Mouse (Mus musculus) CH12.LX (cell line): ENCODE data around the gene Bst1. TPM values are rescaled to one million over a fixed set of nuclear protein-coding genes. Genes with fewer than 3 reads are reported as not detected.

Experiments used
- DNase-seq: peaks from one replicate; pipeline ENCODE4 v3.0.0-alpha.2; 2013; ENCODE audit errors: extremely low read depth
- H3K27ac ChIP-seq: 2 replicates; pipeline ENCODE4 v1.5.1; 2012; ENCODE audit warnings: low read depth, mild to moderate bottlenecking, control low read depth, moderate library complexity; ENCODE audit not compliant: insufficient read depth
- H3K27me3 ChIP-seq: replicated peaks from 2 replicates; pipeline ENCODE3; 2012; ENCODE audit warnings: inconsistent platforms
- H3K36me3 ChIP-seq, 2 experiments: replicated peaks in 1 of 2; 2 replicates each; pipeline versions ENCODE3 to v1.6.1; 2012; ENCODE audit warnings: inconsistent platforms in 1 of 2, low read length in 1 of 2, mild to moderate bottlenecking in 1 of 2, mixed read lengths in 1 of 2, moderate library complexity in 1 of 2; ENCODE audit not compliant: control insufficient read depth in 1 of 2, insufficient read depth in 1 of 2
- H3K4me1 ChIP-seq, 2 experiments: 2 replicates each; pipeline ENCODE4 v1.6.1; 2012; ENCODE audit warnings: inconsistent platforms in 1 of 2, moderate library complexity in 1 of 2; ENCODE audit not compliant: insufficient read depth in 2 of 2, control insufficient read depth in 1 of 2
- H3K4me2 ChIP-seq: 2 replicates; pipeline ENCODE4 v1.6.1; 2012; ENCODE audit warnings: low read depth, mild to moderate bottlenecking, control low read depth; ENCODE audit not compliant: poor library complexity, insufficient read depth, severe bottlenecking
- H3K4me3 ChIP-seq, 3 experiments: fragments of 150-350 bp in 1 of 3; sonication (generic) in 1 of 3; replicated peaks in 1 of 3; 2 replicates each; pipeline versions ENCODE3 to v1.5.1; 2011 to 2012; ENCODE audit warnings: low read depth in 2 of 3, low read length in 2 of 3, mild to moderate bottlenecking in 2 of 3, moderate library complexity in 2 of 3, control low read depth in 1 of 3, improper control_type of control experiment in 1 of 3, inconsistent platforms in 1 of 3, mixed read lengths in 1 of 3; ENCODE audit not compliant: poor library complexity in 1 of 3
- H3K79me2 ChIP-seq: replicated peaks from 2 replicates; pipeline ENCODE4 v1.6.1; 2012; ENCODE audit warnings: mild to moderate bottlenecking, moderate library complexity; ENCODE audit not compliant: control insufficient read depth, poor library complexity, insufficient read depth, severe bottlenecking; ENCODE audit errors: extremely low read depth
- H3K9ac ChIP-seq: 2 replicates; pipeline ENCODE4 v1.6.1; 2012; ENCODE audit warnings: low read depth, mild to moderate bottlenecking, control low read depth, moderate library complexity; ENCODE audit not compliant: insufficient read depth
- H3K9me3 ChIP-seq: replicated peaks from 2 replicates; pipeline ENCODE3; 2012; ENCODE audit warnings: low read length, inconsistent platforms, mixed read lengths
- EP300 ChIP-seq: IDR thresholded peaks from 2 replicates; pipeline ENCODE4 v1.6.1; 2011; ENCODE audit warnings: low read length, improper control_type of control experiment
- HCFC1 ChIP-seq: IDR thresholded peaks from 2 replicates; pipeline ENCODE4 v1.6.1; 2012; ENCODE audit warnings: low read depth, mild to moderate bottlenecking, inconsistent platforms, low read length, improper control_type of control experiment
- JUND ChIP-seq: conservative IDR thresholded peaks from 2 replicates; pipeline ENCODE4 v1.6.1; 2011; ENCODE audit warnings: low read depth, low read length, improper control_type of control experiment
- KAT2A ChIP-seq: IDR thresholded peaks from 2 replicates; pipeline ENCODE4 v1.6.1; 2012; ENCODE audit warnings: low read length, improper control_type of control experiment, inconsistent platforms; ENCODE audit not compliant: insufficient replicate concordance
- MAFK ChIP-seq: IDR thresholded peaks from 2 replicates; pipeline ENCODE4 v1.6.1; 2011; ENCODE audit warnings: low read length, improper control_type of control experiment; ENCODE audit not compliant: insufficient replicate concordance
- NELFE ChIP-seq: IDR thresholded peaks from 2 replicates; pipeline ENCODE4 v1.6.1; 2011; ENCODE audit warnings: low read depth, low read length, improper control_type of control experiment
- POLR2A ChIP-seq: IDR thresholded peaks from 2 replicates; pipeline ENCODE4 v1.6.1; 2011; ENCODE audit warnings: low read depth, mild to moderate bottlenecking, improper control_type of control experiment, low read length
- SIN3A ChIP-seq: IDR thresholded peaks from 2 replicates; pipeline ENCODE4 v1.6.1; 2012; ENCODE audit warnings: low read length, improper control_type of control experiment, inconsistent platforms
- TCF12 ChIP-seq: IDR thresholded peaks from 2 replicates; pipeline ENCODE4 v1.6.1; 2014; ENCODE audit warnings: low read depth, mild to moderate bottlenecking, inconsistent platforms, low read length, improper control_type of control experiment
- USF1 ChIP-seq: IDR thresholded peaks from 2 replicates; pipeline ENCODE4 v1.6.1; 2014; ENCODE audit warnings: low read depth, mild to moderate bottlenecking, inconsistent platforms, low read length, improper control_type of control experiment
- USF2 ChIP-seq: conservative IDR thresholded peaks from 2 replicates; pipeline ENCODE4 v1.6.1; 2011; ENCODE audit warnings: low read depth, low read length, improper control_type of control experiment
- ZC3H11A ChIP-seq: IDR thresholded peaks from 2 replicates; pipeline ENCODE4 v1.6.1; 2012; ENCODE audit warnings: low read depth, mild to moderate bottlenecking, inconsistent platforms, low read length, improper control_type of control experiment
- ZKSCAN1 ChIP-seq: IDR thresholded peaks from 2 replicates; pipeline ENCODE4 v1.6.1; 2012; ENCODE audit warnings: low read depth, inconsistent platforms, low read length, improper control_type of control experiment, borderline replicate concordance
- dilution Hi-C: fragments of 300-500 bp; cut with MboI; formaldehyde crosslinking; loops from 2 replicates; pipeline ENCODE4 v1.14.3; 2020; ENCODE audit warnings: low sequenced_read_pairs; ENCODE audit not compliant: extremely low pct_unique_long_range_greater_than_20kb, extremely low pct_ligation_motif_present
- in situ Hi-C: fragments of 300-500 bp; cut with MboI; formaldehyde crosslinking; loops from 3 replicates; pipeline ENCODE4 v1.14.3; 2019; ENCODE audit warnings: low sequenced_read_pairs, low pct_ligation_motif_present, low pct_unique_long_range_greater_than_20kb, mixed read lengths
- polyA plus RNA-seq: library from polyadenylated mRNA; unstranded; fragments of >175 nt; gene quantifications from 2 replicates; pipeline ENCODE4 v1.2.1, GENCODE M21; 2012; ENCODE audit warnings: low read depth; ENCODE audit not compliant: insufficient read length
- total RNA-seq, 2 experiments: library from RNA; depleted of rRNA; stranded (reverse); fragments of 300-350 nt in 1 of 2; fragments of >200 nt in 1 of 2; gene quantifications; 2 replicates each; pipeline ENCODE4 v1.2.3; 2012 to 2014

Gene Bst1
- total and polyA plus RNA-seq, 3 experiments, result 1.9 to 9.9 (median 4.8) TPM

- TF ChIP-seq TCF12 (no peak), POLR2A (no peak)
- no peak for DNase-seq
- H3K4me3 ChIP-seq, result no peak overlapping the region
- H3K9ac ChIP-seq, result no peak overlapping the region
- H3K36me3 ChIP-seq, result peaks cover 2 to 17% of the 10 kb centered on the region in 2 experiments
- in situ Hi-C loops, result no loop called here
- H3K4me1 ChIP-seq, result peaks cover 0 to 55% of the 10 kb centered on the region in 2 experiments; a peak in 2 of 4 replicates
- no peaks in the 10 kb centered on the region for H3K9me3 ChIP-seq
- no peak overlapping the region for H3K4me2 ChIP-seq
- H3K27me3 ChIP-seq, result no peaks in the 10 kb centered on the region
- dilution Hi-C loops, result no loop called here
- peaks cover 33% of the 10 kb centered on the region for H3K79me2 ChIP-seq
- H3K27ac ChIP-seq, result no peak overlapping the region
Measured at GRCm38 (mm10) chr5:43776407-43776806, 42.3 kb upstream of the Bst1 start.

- TF ChIP-seq MAFK, result no peak
- TF ChIP-seq KAT2A, result no peak
- TF ChIP-seq JUND, result no peak
- TF ChIP-seq NELFE, result no peak
- TF ChIP-seq HCFC1, result no peak
- no peak for TF ChIP-seq USF1
- peaks cover 35% of the 10 kb centered on the region for H3K79me2 ChIP-seq
- dilution Hi-C loops, result no loop called here
- H3K4me2 ChIP-seq, result no peak overlapping the region
- no peak for DNase-seq
- no peaks in the 10 kb centered on the region for H3K9me3 ChIP-seq
- H3K27me3 ChIP-seq, result no peaks in the 10 kb centered on the region
- no peak overlapping the region for H3K27ac ChIP-seq
- in situ Hi-C loops, result no loop called here
- H3K9ac ChIP-seq, result no peak overlapping the region
- no peak overlapping the region for H3K4me3 ChIP-seq
- peaks cover 2 to 15% of the 10 kb centered on the region in 2 experiments for H3K36me3 ChIP-seq
- peaks cover 0 to 49% of the 10 kb centered on the region in 2 experiments; a peak in 2 of 4 replicates for H3K4me1 ChIP-seq
Measured at GRCm38 (mm10) chr5:43776993-43777392, 41.7 kb upstream of the Bst1 start.

- dilution Hi-C loops (no loop called here), in situ Hi-C loops (no loop called here)
- DNase-seq, result no peak
- TF ChIP-seq EP300 (no peak), HCFC1 (no peak), TCF12 (no peak), ZC3H11A (no peak), USF2 (no peak), USF1 (no peak), SIN3A (no peak), ZKSCAN1 (no peak)
- Histone ChIP-seq H3K9ac (no peak overlapping the region), H3K27me3 (no peaks in the 10 kb centered on the region), H3K36me3 (peaks cover 0 to 4% of the 10 kb centered on the region in 2 experiments), H3K4me1 (peaks cover 0 to 45% of the 10 kb centered on the region in 2 experiments; a peak in 2 of 4 replicates), H3K27ac (no peak overlapping the region), H3K9me3 (no peaks in the 10 kb centered on the region), H3K79me2 (peaks cover 35% of the 10 kb centered on the region), H3K4me3 (no peak overlapping the region), H3K4me2 (no peak overlapping the region)
Measured at GRCm38 (mm10) chr5:43778583-43778982, 40.1 kb upstream of the Bst1 start.
